Mouse (Mus musculus) midbrain, embryonic 15.5 days (tissue): Measurements from ENCODE around the gene Nfasc. TPM values are rescaled to one million over a fixed set of nuclear protein-coding genes. Genes with fewer than 3 reads are reported as not detected.

Experiments
- ATAC-seq: fragments of 200-750 bp; cut with Nextera tagmentation; replicated peaks from 2 replicates; pipeline ENCODE4 v1.8.0; 2017; ENCODE audit warnings: moderate TSS enrichment
- H3K27ac ChIP-seq: fragments of 300-500 bp; sonication (generic); 2 replicates; pipeline ENCODE4 v1.5.1; 2015; ENCODE audit warnings: mild to moderate bottlenecking, inconsistent platforms
- H3K27me3 ChIP-seq: fragments of 300-500 bp; sonication (generic); replicated peaks from 2 replicates; pipeline ENCODE4 v1.6.1; 2015; ENCODE audit warnings: inconsistent platforms
- H3K36me3 ChIP-seq: fragments of 300-500 bp; sonication (generic); replicated peaks from 2 replicates; pipeline ENCODE4 v1.6.1; 2015; ENCODE audit warnings: inconsistent platforms
- H3K4me1 ChIP-seq: fragments of 300-500 bp; sonication (generic); 2 replicates; pipeline ENCODE4 v1.6.1; 2015; ENCODE audit warnings: inconsistent platforms
- H3K4me2 ChIP-seq: fragments of 300-500 bp; sonication (generic); 2 replicates; pipeline ENCODE4 v1.6.1; 2015; ENCODE audit warnings: inconsistent platforms, mild to moderate bottlenecking, moderate library complexity
- H3K4me3 ChIP-seq: fragments of 300-500 bp; sonication (generic); 2 replicates; pipeline ENCODE4 v1.5.1; 2015; ENCODE audit warnings: mild to moderate bottlenecking, inconsistent platforms
- H3K9ac ChIP-seq: fragments of 300-500 bp; sonication (generic); 2 replicates; pipeline ENCODE4 v1.6.1; 2015; ENCODE audit warnings: mild to moderate bottlenecking, inconsistent platforms
- H3K9me3 ChIP-seq: fragments of 300-500 bp; sonication (generic); 2 replicates; pipeline ENCODE4 v1.6.1; 2016; ENCODE audit warnings: inconsistent platforms
- WGBS: fragments of 180-500 bp; shearing (Covaris S2); methylation state at CpG from one replicate; pipeline ENCODE4 v1.1.7; 2015; ENCODE audit warnings: mixed read lengths; 5-methylcytosine and 5-hydroxymethylcytosine counted together
- polyA plus RNA-seq: library from polyadenylated mRNA; unstranded; fragments of >200 nt; fragmentation: Nextera tagmentation; extraction: Ambion mirVana; gene quantifications from 2 replicates; pipeline ENCODE4 v1.2.1, GENCODE M21; 2015

Nfasc gene
- polyA plus RNA-seq, 1 experiment from 2014 or later = 52.3 TPM

- Histone ChIP-seq H3K36me3 (no peaks in the 10 kb centered on the region), H3K9me3 (no peaks in the 10 kb centered on the region), H3K27me3 (no peaks in the 10 kb centered on the region), H3K4me1 (peaks cover 6% of the 10 kb centered on the region; the same call in 1 of the 2 replicates), H3K4me3 (no peak overlapping the region), H3K27ac (no peak overlapping the region), H3K4me2 (no peak overlapping the region), H3K9ac (no peak overlapping the region)
- ATAC-seq = no peak
- 88% methylated on average over 3 of the region's 3 CpGs for WGBS
Observed at GRCm38 (mm10) chr1:132672704-132673103, 68.9 kb downstream of the Nfasc start.

GRCm38 (mm10) chr1:132669200-132669599, 72.4 kb downstream of the Nfasc start:
- Histone ChIP-seq H3K4me3 (no peak overlapping the region), H3K9me3 (no peaks in the 10 kb centered on the region), H3K9ac (no peak overlapping the region), H3K4me2 (no peak overlapping the region), H3K36me3 (no peaks in the 10 kb centered on the region), H3K4me1 (peaks cover 14% of the 10 kb centered on the region), H3K27me3 (no peaks in the 10 kb centered on the region), H3K27ac (no peak overlapping the region)
- ATAC-seq = no peak
- WGBS = 87% methylated on average over 6 of the region's 6 CpGs

- H3K4me2 ChIP-seq = no peak overlapping the region
- H3K36me3 ChIP-seq = 0 out of 2 replicates have a peak, but pooled peaks cover 3% of the 10 kb centered on the region
- peak; percentile 45 for ATAC-seq
- H3K27ac ChIP-seq = peak overlapping the region; percentile 77
- 21% methylated on average over 4 of the region's 4 CpGs for WGBS
- peaks cover 34% of the 10 kb centered on the region for H3K4me1 ChIP-seq
- no peak overlapping the region for H3K4me3 ChIP-seq
- H3K27me3 ChIP-seq = no peaks in the 10 kb centered on the region
- no peak overlapping the region for H3K9ac ChIP-seq
- H3K9me3 ChIP-seq = no peaks in the 10 kb centered on the region
Observed at GRCm38 (mm10) chr1:132660354-132660753, 81.2 kb downstream of the Nfasc start.

- Histone ChIP-seq H3K36me3 (0 out of 2 replicates have a peak, but pooled peaks cover 3% of the 10 kb centered on the region), H3K4me3 (no peak overlapping the region), H3K27me3 (no peaks in the 10 kb centered on the region), H3K4me1 (peaks cover 38% of the 10 kb centered on the region), H3K9ac (0 out of 2 replicates have a peak overlapping the region, but pooled peaks have one; percentile 1), H3K4me2 (no peak overlapping the region), H3K9me3 (no peaks in the 10 kb centered on the region), H3K27ac (peak overlapping the region; percentile 77)
- ATAC-seq = peak; percentile 40; the same call in 1 of the 2 replicates
- WGBS = 21% methylated on average over 3 of the region's 3 CpGs
Observed at GRCm38 (mm10) chr1:132659604-132660003, 82.0 kb downstream of the Nfasc start.

- Histone ChIP-seq H3K9ac (no peak overlapping the region), H3K4me2 (no peak overlapping the region), H3K36me3 (no peaks in the 10 kb centered on the region), H3K9me3 (no peaks in the 10 kb centered on the region), H3K4me3 (no peak overlapping the region), H3K4me1 (peaks cover 51% of the 10 kb centered on the region), H3K27ac (peak overlapping the region; percentile 68), H3K27me3 (no peaks in the 10 kb centered on the region)
- ATAC-seq = no peak
- WGBS = 67% methylated on average over 6 of the region's 6 CpGs
Observed at GRCm38 (mm10) chr1:132655611-132656010, 86.0 kb downstream of the Nfasc start.

GRCm38 (mm10) chr1:132654769-132655168, 86.8 kb downstream of the Nfasc start:
- H3K9ac ChIP-seq = no peak overlapping the region
- H3K4me2 ChIP-seq = no peak overlapping the region
- 0 out of 2 replicates have a peak, but pooled peaks have one; percentile 29 for ATAC-seq
- no peaks in the 10 kb centered on the region for H3K9me3 ChIP-seq
- H3K4me1 ChIP-seq = peaks cover 47% of the 10 kb centered on the region
- no peaks in the 10 kb centered on the region for H3K27me3 ChIP-seq
- H3K36me3 ChIP-seq = no peaks in the 10 kb centered on the region
- WGBS = 39% methylated on average over 9 of the region's 9 CpGs
- H3K4me3 ChIP-seq = no peak overlapping the region
- H3K27ac ChIP-seq = peak overlapping the region; percentile 68

GRCm38 (mm10) chr1:132653841-132654457, 87.6 kb downstream of the Nfasc start:
- Histone ChIP-seq H3K36me3 (no peaks in the 10 kb centered on the region), H3K4me3 (no peak overlapping the region), H3K9me3 (no peaks in the 10 kb centered on the region), H3K4me1 (peaks cover 39% of the 10 kb centered on the region), H3K9ac (no peak overlapping the region), H3K4me2 (no peak overlapping the region), H3K27ac (peak overlapping the region; percentile 68), H3K27me3 (no peaks in the 10 kb centered on the region)
- WGBS = 46% methylated on average over 12 of the region's 12 CpGs
- peak; percentile 32 for ATAC-seq

GRCm38 (mm10) chr1:132653161-132653560, 88.4 kb downstream of the Nfasc start:
- Histone ChIP-seq H3K4me2 (no peak overlapping the region), H3K36me3 (no peaks in the 10 kb centered on the region), H3K9ac (no peak overlapping the region), H3K4me3 (no peak overlapping the region), H3K4me1 (peaks cover 38% of the 10 kb centered on the region), H3K27me3 (no peaks in the 10 kb centered on the region), H3K27ac (peak overlapping the region; percentile 68; the same call in 1 of the 2 replicates), H3K9me3 (no peaks in the 10 kb centered on the region)
- ATAC-seq = 0 out of 2 replicates have a peak, but pooled peaks have one; percentile 4
- 83% methylated on average over 9 of the region's 9 CpGs for WGBS

- Histone ChIP-seq H3K4me2 (no peak overlapping the region), H3K4me3 (no peak overlapping the region), H3K27ac (peak overlapping the region; percentile 40), H3K36me3 (no peaks in the 10 kb centered on the region), H3K9ac (no peak overlapping the region), H3K9me3 (no peaks in the 10 kb centered on the region), H3K4me1 (peaks cover 38% of the 10 kb centered on the region), H3K27me3 (no peaks in the 10 kb centered on the region)
- no peak for ATAC-seq
- 42% methylated on average over 9 of the region's 9 CpGs for WGBS
Observed at GRCm38 (mm10) chr1:132650680-132651079, 90.9 kb downstream of the Nfasc start.

- no peak for ATAC-seq
- WGBS = 80% methylated on average over 6 of the region's 6 CpGs
- Histone ChIP-seq H3K27ac (no peak overlapping the region), H3K9ac (no peak overlapping the region), H3K27me3 (no peaks in the 10 kb centered on the region), H3K36me3 (no peaks in the 10 kb centered on the region), H3K4me3 (no peak overlapping the region), H3K4me2 (no peak overlapping the region), H3K4me1 (peaks cover 13% of the 10 kb centered on the region; the same call in 1 of the 2 replicates), H3K9me3 (no peaks in the 10 kb centered on the region)
Observed at GRCm38 (mm10) chr1:132647958-132648357, 93.6 kb downstream of the Nfasc start.

- Histone ChIP-seq H3K4me2 (no peak overlapping the region), H3K4me3 (no peak overlapping the region), H3K27me3 (no peaks in the 10 kb centered on the region), H3K36me3 (0 out of 2 replicates have a peak, but pooled peaks cover 3% of the 10 kb centered on the region), H3K4me1 (peaks cover 24% of the 10 kb centered on the region), H3K27ac (peak overlapping the region; percentile 83), H3K9ac (no peak overlapping the region), H3K9me3 (no peaks in the 10 kb centered on the region)
- peak; percentile 91 for ATAC-seq
- WGBS = 37% methylated on average over 13 of the region's 13 CpGs
Observed at GRCm38 (mm10) chr1:132641049-132641795, 100.4 kb downstream of the Nfasc start.

GRCm38 (mm10) chr1:132640256-132640655, 101.3 kb downstream of the Nfasc start:
- Histone ChIP-seq H3K4me1 (peaks cover 24% of the 10 kb centered on the region), H3K9me3 (no peaks in the 10 kb centered on the region), H3K27ac (peak overlapping the region; percentile 83), H3K36me3 (0 out of 2 replicates have a peak, but pooled peaks cover 3% of the 10 kb centered on the region), H3K9ac (no peak overlapping the region), H3K4me3 (no peak overlapping the region), H3K4me2 (no peak overlapping the region), H3K27me3 (no peaks in the 10 kb centered on the region)
- ATAC-seq = no peak
- WGBS = 73% methylated on average over 6 of the region's 6 CpGs
